Mouse (Mus musculus): ENCODE measurements around the gene Mmp15. TPM values are rescaled to one million over a fixed set of nuclear protein-coding genes. Genes with fewer than 3 reads are reported as not detected.

The Mmp15 gene
- polyA plus RNA-seq, 1 experiment from 2014 or later = 22.1 TPM

GRCm38 (mm10) chr8:95411309-95411972 is 59.4 kb downstream of the Mmp15 start:
- no peaks in the 10 kb centered on the region for H3K4me1 ChIP-seq (replicated peaks)
- no peak overlapping the region for H3K27ac ChIP-seq (replicated peaks)
- no peak overlapping the region for H3K4me2 ChIP-seq
- no peaks in the 10 kb centered on the region for H3K36me3 ChIP-seq
- H3K9me3 ChIP-seq = no peaks in the 10 kb centered on the region
- no peak overlapping the region for H3K9ac ChIP-seq
- no peak overlapping the region for H3K4me3 ChIP-seq
- WGBS = 49% methylated on average over 10 of the region's 10 CpGs
- no peaks in the 10 kb centered on the region for H3K27me3 ChIP-seq
- ATAC-seq (ENCODE audit: low FRiP score, low read depth) = peak; percentile 38; the same call in 1 of the 2 replicates

- Histone ChIP-seq H3K9ac (no peak overlapping the region), H3K4me1 (replicated peaks) (peaks cover 18% of the 10 kb centered on the region), H3K27me3 (no peaks in the 10 kb centered on the region), H3K4me2 (no peak overlapping the region), H3K27ac (replicated peaks) (no peak overlapping the region), H3K4me3 (no peak overlapping the region), H3K36me3 (peaks cover 29% of the 10 kb centered on the region), H3K9me3 (no peaks in the 10 kb centered on the region)
- no peak for ATAC-seq (ENCODE audit: low FRiP score, low read depth)
- 92% methylated on average over 14 of the region's 14 CpGs for WGBS
Measured at GRCm38 (mm10) chr8:95422193-95422810, 70.2 kb downstream of the Mmp15 start.

Other genes starting within 250 kb of the Mmp15 start
- 26.5 and 30.2 TPM in 2 replicates for gene Kifc3, start 149.5 kb upstream of the Mmp15 start, polyA plus RNA-seq (2015; fragmentation: Nextera tagmentation; extraction: Ambion mirVana)
- gene Cngb1, start 45.7 kb upstream of the Mmp15 start, polyA plus RNA-seq (2015; fragmentation: Nextera tagmentation; extraction: Ambion mirVana) = 0.43 TPM in 2 replicates
- gene Tepp, start 41.7 kb upstream of the Mmp15 start, polyA plus RNA-seq (2015; fragmentation: Nextera tagmentation; extraction: Ambion mirVana) = 2.3 and 3.6 TPM in 2 replicates
- 15.2 and 16.5 TPM in 2 replicates for gene Zfp319, start 20.3 kb upstream of the Mmp15 start, polyA plus RNA-seq (2015; fragmentation: Nextera tagmentation; extraction: Ambion mirVana)
- 34.8 and 35.8 TPM in 2 replicates for gene Usb1, start 20.0 kb upstream of the Mmp15 start, polyA plus RNA-seq (2015; fragmentation: Nextera tagmentation; extraction: Ambion mirVana)
- gene Cfap20, start 82.6 kb downstream of the Mmp15 start, polyA plus RNA-seq (2015; fragmentation: Nextera tagmentation; extraction: Ambion mirVana) = 120 and 122 TPM in 2 replicates
- gene Csnk2a2, start 137.8 kb downstream of the Mmp15 start, polyA plus RNA-seq (2015; fragmentation: Nextera tagmentation; extraction: Ambion mirVana) = 7.5 and 13.0 TPM in 2 replicates
- 1.7 and 2.2 TPM in 2 replicates for gene Ccdc113, start 181.8 kb downstream of the Mmp15 start, polyA plus RNA-seq (2015; fragmentation: Nextera tagmentation; extraction: Ambion mirVana)
- not detected in 2 replicates for gene Prss54, start 224.1 kb downstream of the Mmp15 start, polyA plus RNA-seq (2015; fragmentation: Nextera tagmentation; extraction: Ambion mirVana)

Measured in hindbrain, embryonic 15.5 days (tissue).